Mouse (Mus musculus): ENCODE data around the gene Nfe2l2. TPM values are rescaled to one million over a fixed set of nuclear protein-coding genes. Genes with fewer than 3 reads are reported as not detected.

Nfe2l2 gene
- total RNA-seq, 1 experiment from 2014 or later = 81.7 TPM

- no peak for ATAC-seq (replicated peaks; ENCODE audit: low read depth, poor library complexity, severe bottlenecking)
Observed at GRCm38 (mm10) chr2:75626597-75627440, 77.6 kb downstream of the Nfe2l2 start.

Other genes with a start within 250 kb of the Nfe2l2 start
- 329 and 360 TPM in 2 replicates for gene Hnrnpa3, start 45.4 kb downstream of the Nfe2l2 start, total RNA-seq (2017)
- 39.4 and 42.2 TPM in 2 replicates for gene Agps, start 127.5 kb upstream of the Nfe2l2 start, total RNA-seq (2017)
- 3.2 and 5.1 TPM in 2 replicates for gene Ttc30b, start 233.9 kb upstream of the Nfe2l2 start, total RNA-seq (2017)

All from common myeloid progenitor, adult 5-6 weeks (primary cell).